8 mouse cellular contexts compared by ENCODE assay signal in the genomic region with DNA sequence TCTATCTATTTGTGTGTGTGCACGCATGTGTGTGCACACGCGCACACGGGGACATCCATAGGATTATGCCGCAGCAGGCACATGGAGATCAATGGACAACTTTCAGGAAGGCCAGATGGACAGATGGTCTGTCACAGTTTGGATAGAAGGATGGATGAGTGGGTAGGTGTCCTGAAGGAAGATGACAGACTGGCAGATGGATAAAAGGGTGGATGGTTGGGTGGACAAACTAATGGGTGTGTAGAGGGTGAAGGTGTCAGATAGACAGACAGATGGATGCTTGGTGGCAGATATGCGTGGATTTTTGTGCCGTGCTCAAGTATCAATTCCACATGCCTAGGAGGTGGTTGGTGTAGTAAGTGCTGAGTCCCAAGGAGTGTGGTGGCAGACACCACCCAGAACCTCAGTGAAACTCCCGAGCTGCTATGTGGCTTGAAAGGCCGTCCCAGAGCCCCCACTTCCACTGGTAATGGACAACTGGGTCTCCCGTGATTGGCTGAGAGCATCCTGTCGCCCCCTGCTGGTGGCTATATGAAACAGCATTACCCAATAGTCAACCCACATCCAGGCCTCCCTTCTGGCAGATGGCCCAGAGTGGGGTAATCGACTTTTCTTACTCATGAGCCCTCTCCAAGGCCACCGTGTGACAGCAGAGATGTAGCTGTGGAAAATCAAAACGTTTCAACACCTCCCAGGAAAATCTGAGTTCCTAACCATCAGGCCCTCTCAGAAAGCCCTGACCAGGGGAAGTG. TPM values are rescaled to one million over a fixed set of nuclear protein-coding genes. Genes with fewer than 3 reads are reported as not detected.
DNase-seq lines count a peak whose midpoint lies in the region; ATAC-seq and TF ChIP-seq lines count a peak whose summit lies in the region.

No protein-coding gene starts in this region.

- DNase-seq in thymus, adult 2 months = peak; percentile 10
- no peak for DNase-seq in thymus, postnatal 10 days (ENCODE audit: low spot score in 2 of 2)
- DNase-seq in adrenal gland, adult (ENCODE audit: inconsistent age in 2 of 2, low spot score in 1 of 2) = peak; percentile 79 to 95
- peak; percentile 66 for DNase-seq in embryo, embryonic 10 days (ENCODE audit: low spot score)
- DNase-seq in heart, postnatal 4 days = peak; percentile 72
- peak; percentile 49 to 59 for DNase-seq in left cerebral cortex, postnatal 36 days (ENCODE audit: low spot score in 2 of 2)
- peak; percentile 42 for DNase-seq in ovary, postnatal 36 days (ENCODE audit: low spot score)

- ATAC-seq in megakaryocyte-erythroid progenitor cell, adult 5-6 weeks (replicated peaks; ENCODE audit: low FRiP score, low TSS enrichment, poor library complexity, severe bottlenecking) = no peak

- intact Hi-C loops in left cerebral cortex, postnatal 36 days (cut with DNase I) = loop anchor here (10.0 kb wide), 1 partner anchor 53 kb away; the partner anchor contains the start of gene Wscd2

- H3K27ac ChIP-seq in thymus, adult 2 months (ENCODE audit: control insufficient read depth, insufficient read depth, low read length) = no peak overlapping the region

- no peak overlapping the region for H3K4me3 ChIP-seq in thymus, adult 2 months (ENCODE audit: control insufficient read depth, insufficient read depth, low read length)

- TF ChIP-seq CTCF in thymus, adult 2 months (IDR thresholded peaks at IDR 0.05; ENCODE audit: borderline replicate concordance, control insufficient read depth, extremely low read depth, insufficient read depth, low read length, poor library complexity) = peak; percentile 78; the same call in 1 of the 2 replicates

- no peak for TF ChIP-seq POLR2A in thymus, adult 2 months (IDR thresholded peaks at IDR 0.05; ENCODE audit: control insufficient read depth, extremely low read depth, insufficient read depth, low read length, poor library complexity)

- no peaks in the 10 kb centered on the region for H3K36me3 ChIP-seq in thymus, adult 2 months (ENCODE audit: control insufficient read depth, insufficient read depth, low read length)

- H3K4me1 ChIP-seq in thymus, adult 2 months (replicated peaks; ENCODE audit: control insufficient read depth, insufficient read depth, low read length) = no peaks in the 10 kb centered on the region

- no peaks in the 10 kb centered on the region for H3K27me3 ChIP-seq in thymus, adult 2 months (ENCODE audit: control insufficient read depth, insufficient read depth, low read length)

- 52% methylated on average over 14 of the region's 14 CpGs for WGBS in thymus, adult 2 months

RNA-seq across cellular contexts. Expression of gene Wscd2, which starts 58.0 kb away (rescaled TPM):
- polyA plus RNA-seq in thymus, adult 2 months (2012; rRNA removed) = 1.2 and 1.6 TPM in 2 replicates
- 1 to 10 TPM; 1.1 to 1.3 TPM for total RNA-seq in heart, postnatal 4 days (2021)
- total RNA-seq in left cerebral cortex, postnatal 36 days (2021) = 10 to 100 TPM; 51.5 to 66.8 TPM
- not detected in 2 replicates for total RNA-seq in megakaryocyte-erythroid progenitor cell, adult 5-6 weeks (2014; fragmentation: Nextera tagmentation)
- total RNA-seq in megakaryocyte-erythroid progenitor cell, adult 5-6 weeks (2017) = not detected in 2 replicates

Comparison
In these comparisons a context has a peak if more than half of its experiments do, and no peak if none do; other contexts are left out.
1. DNase-seq: peak in thymus, adult 2 months (single experiment), adrenal gland, adult (2 of 2), embryo, embryonic 10 days (single experiment), heart, postnatal 4 days (single experiment), left cerebral cortex, postnatal 36 days (2 of 2) and ovary, postnatal 36 days (single experiment); none in thymus, postnatal 10 days (0 of 2).
2. RNA of gene Wscd2, which starts 58.0 kb away (total RNA-seq): 51.5 to 66.8 TPM in left cerebral cortex, postnatal 36 days; 1.1 to 1.3 TPM in heart, postnatal 4 days and not detected in megakaryocyte-erythroid progenitor cell, adult 5-6 weeks; every median in the first group is over 10 times any median in the second.